Mouse (Mus musculus): ENCODE data around the gene Fam173a.

- no peak for TF ChIP-seq CTCF (IDR thresholded peaks at IDR 0.05; ENCODE audit: low read depth, low read length)
- TF ChIP-seq GATA1 (IDR thresholded peaks at IDR 0.05; ENCODE audit: borderline replicate concordance, low read length): no peak
- no peak for TF ChIP-seq GATA2 (IDR thresholded peaks at IDR 0.05; ENCODE audit: borderline replicate concordance, low read depth, low read length)
- no peak for TF ChIP-seq TAL1 (conservative IDR thresholded peaks at IDR 0.05; ENCODE audit: low read depth, low read length)
These were observed 41.4 kb upstream of the Fam173a start for GRCm38 (mm10) chr17:25833961-25834594.

All from G1E (cell line).